In the genomic region with DNA sequence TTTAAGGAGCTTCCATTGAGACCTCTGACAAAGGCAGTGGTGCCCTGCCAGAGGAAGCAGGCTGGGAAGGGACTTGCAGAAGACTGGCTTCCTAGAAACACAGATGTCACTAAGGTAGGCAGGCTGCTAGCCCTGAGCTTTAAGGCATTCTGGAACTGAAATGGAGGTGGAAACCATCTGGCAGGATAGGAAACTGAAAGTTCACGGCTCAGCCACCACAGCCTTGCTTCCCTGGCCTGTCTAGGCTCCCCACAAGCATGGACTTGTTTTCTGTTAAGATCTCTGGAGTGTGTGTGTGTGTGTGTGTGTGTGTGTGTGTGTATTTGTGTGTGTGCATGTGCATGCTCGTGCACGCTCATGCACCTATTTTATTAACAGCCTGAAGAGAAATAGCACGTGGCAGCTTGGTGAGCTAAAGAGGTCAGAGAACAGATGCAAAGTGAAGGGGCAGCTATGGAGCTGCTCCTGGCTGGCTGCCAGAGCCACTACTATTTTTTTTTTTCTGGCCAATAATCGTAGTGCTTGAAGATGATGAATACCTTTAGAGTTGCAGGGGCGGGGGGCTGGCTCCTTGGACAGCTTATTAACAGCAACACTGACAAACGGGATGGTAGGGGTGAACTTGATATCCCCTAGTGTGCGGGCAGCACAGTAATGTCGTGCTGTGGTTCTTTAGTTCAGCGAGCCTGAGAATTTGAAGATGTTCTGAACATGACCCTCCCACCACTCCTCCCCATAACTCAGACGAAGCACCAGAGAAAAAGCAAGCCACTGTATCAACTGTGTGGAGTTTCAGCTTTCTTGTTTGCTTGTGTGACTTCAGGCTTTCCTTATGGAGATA, we compare ENCODE assay signal across 8 mouse cellular contexts.
DNase-seq lines count a peak whose midpoint lies in the region.

No protein-coding gene starts in this region.

- DNase-seq in embryo, embryonic 10.5 days (ENCODE audit: low spot score), result peak; percentile 42
- no peak for DNase-seq in embryo, embryonic 9.5 days (ENCODE audit: extremely low spot score)
- DNase-seq in urinary bladder, postnatal 14 days (ENCODE audit: low spot score), result peak; percentile 67
- DNase-seq in urinary bladder, postnatal 10 days (ENCODE audit: low spot score), result no peak
- peak; percentile 22 to 44 for DNase-seq in heart, adult 9 months (ENCODE audit: low spot score in 2 of 2)
- peak; percentile 31 to 37 for DNase-seq in kidney, adult 8-10 months
- DNase-seq in lung, postnatal 4 days, result peak; percentile 11 to 27
- peak; percentile 43 for DNase-seq in urinary bladder, postnatal 25 days (ENCODE audit: low spot score)

Comparison
In these comparisons a context has a peak if more than half of its experiments do, and no peak if none do; other contexts are left out.
1. DNase-seq: peak in embryo, embryonic 10.5 days (single experiment), urinary bladder, postnatal 14 days (single experiment), heart, adult 9 months (2 of 2), kidney, adult 8-10 months (2 of 2), lung, postnatal 4 days (2 of 2) and urinary bladder, postnatal 25 days (single experiment); none in embryo, embryonic 9.5 days (single experiment) and urinary bladder, postnatal 10 days (single experiment).